Comparison of ENCODE assay signal across 19 mouse cellular contexts in genomic region chr2:92041538-92041937, GRCm38 (mm10). TPM values are rescaled to one million over a fixed set of nuclear protein-coding genes. Genes with fewer than 3 reads are reported as not detected.
A peak's percentile ranks its signal among the peaks of the same experiment; 100 is the strongest.
DNase-seq lines count a peak whose midpoint lies in the region; ATAC-seq and TF ChIP-seq lines count a peak whose summit lies in the region.
"Had no signal": no experiment of that assay in that cellular context is flagged by ENCODE, and none has a peak within 500 bp of the region (broad histone marks: within the 10 kb centered on the region; RNA-seq: fewer than 3 reads in every experiment).

No protein-coding gene starts in this region.

- TF ChIP-seq CTCF in E14TG2a.4 (conservative IDR thresholded peaks at IDR 0.05; ENCODE audit: low read length), result no peak
- no peak for TF ChIP-seq CTCF in intestine, postnatal 0 days (IDR thresholded peaks at IDR 0.05; ENCODE audit: low read depth)

- H3K4me2 ChIP-seq in heart, embryonic 16.5 days (ENCODE audit: low read depth, low read length), result no peak overlapping the region
- no peak overlapping the region for H3K4me2 ChIP-seq in intestine, postnatal 0 days (replicated peaks; ENCODE audit: low read depth)
- H3K4me2 ChIP-seq: forebrain, embryonic 15.5 days; hindbrain, embryonic 13.5 days had no signal

- no peaks in the 10 kb centered on the region for H3K36me3 ChIP-seq in heart, embryonic 16.5 days (ENCODE audit: control insufficient read depth, insufficient read depth)
- H3K36me3 ChIP-seq in heart, embryonic 10.5 days, result no peaks in the 10 kb centered on the region
- H3K36me3 ChIP-seq in E14TG2a.4 (ENCODE audit: insufficient read depth, low read length), result no peaks in the 10 kb centered on the region
- H3K36me3 ChIP-seq in intestine, postnatal 0 days (ENCODE audit: control insufficient read depth, insufficient read depth), result no peaks in the 10 kb centered on the region
- H3K36me3 ChIP-seq: forebrain, embryonic 15.5 days; G1E; hindbrain, embryonic 13.5 days had no signal

- WGBS in heart, embryonic 16.5 days, result 75% methylated on average over 15 of the region's 15 CpGs
- 72% methylated on average over 15 of the region's 15 CpGs for WGBS in heart, embryonic 10.5 days
- 63% methylated on average over 15 of the region's 15 CpGs for WGBS in intestine, postnatal 0 days

- H3K4me3 ChIP-seq in heart, embryonic 16.5 days (ENCODE audit: low read length), result no peak overlapping the region
- H3K4me3 ChIP-seq in heart, embryonic 10.5 days, result no peak overlapping the region
- H3K4me3 ChIP-seq in E14TG2a.4 (replicated peaks; ENCODE audit: low read length), result peak overlapping the region; percentile 62
- no peak overlapping the region for H3K4me3 ChIP-seq in intestine, postnatal 0 days (ENCODE audit: low read depth, low read length)
- H3K4me3 ChIP-seq: forebrain, embryonic 15.5 days; hindbrain, embryonic 13.5 days had no signal

- no peak overlapping the region for H3K27ac ChIP-seq in heart, embryonic 16.5 days (ENCODE audit: low read length)
- H3K27ac ChIP-seq in heart, embryonic 10.5 days, result no peak overlapping the region
- H3K27ac ChIP-seq in intestine, postnatal 0 days (ENCODE audit: low read depth, low read length), result no peak overlapping the region
- H3K27ac ChIP-seq: forebrain, embryonic 15.5 days; hindbrain, embryonic 13.5 days; hindbrain, postnatal 0 days had no signal

- no peaks in the 10 kb centered on the region; the same call in 1 of the 2 replicates for H3K27me3 ChIP-seq in heart, embryonic 16.5 days (ENCODE audit: control insufficient read depth, insufficient read depth, low read length)
- H3K27me3 ChIP-seq in heart, embryonic 10.5 days (ENCODE audit: insufficient read depth, poor library complexity, severe bottlenecking), result no peaks in the 10 kb centered on the region
- peaks cover 25% of the 10 kb centered on the region for H3K27me3 ChIP-seq in E14TG2a.4 (ENCODE audit: insufficient read depth, low read length)
- no peaks in the 10 kb centered on the region for H3K27me3 ChIP-seq in intestine, postnatal 0 days (replicated peaks; ENCODE audit: control insufficient read depth, insufficient read depth, low read length)
- H3K27me3 ChIP-seq: forebrain, embryonic 15.5 days; hindbrain, embryonic 13.5 days had no signal

- DNase-seq in heart, embryonic 10.5 days (ENCODE audit: low spot score), result no peak
- DNase-seq in R1 (ENCODE audit: low read depth, low spot score), result peak; percentile 30
- DNase-seq in left cerebral cortex, postnatal 4 days, result no peak
- DNase-seq: adrenal gland, postnatal 10 days; cerebellum, adult 11-12 months; cerebellum, adult 9-11 months; cerebellum, postnatal 36 days; gastrocnemius, postnatal 25 days; heart, postnatal 14 days; kidney, adult 11 months had no signal

- no peaks in the 10 kb centered on the region for H3K9me3 ChIP-seq in heart, embryonic 16.5 days (replicated peaks; ENCODE audit: control insufficient read depth, low read length)
- no peaks in the 10 kb centered on the region for H3K9me3 ChIP-seq in heart, embryonic 10.5 days
- H3K9me3 ChIP-seq in E14TG2a.4 (ENCODE audit: low read length), result no peaks in the 10 kb centered on the region
- no peaks in the 10 kb centered on the region for H3K9me3 ChIP-seq in intestine, postnatal 0 days (ENCODE audit: control insufficient read depth)
- H3K9me3 ChIP-seq: forebrain, embryonic 15.5 days; G1E; hindbrain, embryonic 13.5 days had no signal

- intact Hi-C loops in left cerebral cortex, postnatal 4 days (cut with DNase I), result no loop called here

- ATAC-seq in heart, embryonic 16.5 days (replicated peaks; ENCODE audit: extremely low read depth, insufficient read depth, low FRiP score), result 0 out of 2 replicates have a peak, but pooled peaks have one; percentile 18
- peak; percentile 22; the same call in 1 of the 2 replicates for ATAC-seq in intestine, postnatal 0 days
- no peak for ATAC-seq in frontal cortex, adult (ENCODE audit: low TSS enrichment)
- ATAC-seq: forebrain, embryonic 15.5 days; hindbrain, postnatal 0 days had no signal

- 0 out of 2 replicates have a peak, but pooled peaks cover 6% of the 10 kb centered on the region for H3K4me1 ChIP-seq in heart, embryonic 16.5 days (ENCODE audit: control insufficient read depth, insufficient read depth, low read length)
- H3K4me1 ChIP-seq in heart, embryonic 10.5 days, result peaks cover 15% of the 10 kb centered on the region; the same call in 1 of the 2 replicates
- H3K4me1 ChIP-seq in E14TG2a.4 (replicated peaks; ENCODE audit: low read depth, low read length), result peaks cover 12% of the 10 kb centered on the region; the same call in 1 of the 2 replicates
- no peaks in the 10 kb centered on the region for H3K4me1 ChIP-seq in intestine, postnatal 0 days (replicated peaks; ENCODE audit: control insufficient read depth, insufficient read depth, low read length)
- H3K4me1 ChIP-seq: forebrain, embryonic 15.5 days; hindbrain, embryonic 13.5 days had no signal

- H3K9ac ChIP-seq in heart, embryonic 16.5 days (ENCODE audit: low read length), result no peak overlapping the region
- H3K9ac ChIP-seq in intestine, postnatal 0 days (ENCODE audit: low read depth, low read length), result no peak overlapping the region
- H3K9ac ChIP-seq: forebrain, embryonic 15.5 days; hindbrain, embryonic 13.5 days had no signal

RNA-seq across cellular contexts. Expression of gene Creb3l1, which starts 17.2 kb away (rescaled TPM):
- 7.2 and 8.4 TPM in 2 replicates for polyA plus RNA-seq in heart, embryonic 16.5 days (2015; fragmentation: Nextera tagmentation; extraction: Ambion mirVana)
- polyA plus RNA-seq in heart, embryonic 10.5 days (2016; fragmentation: Nextera tagmentation; extraction: Ambion mirVana), result 7.2 and 8.6 TPM in 2 replicates
- polyA plus RNA-seq in intestine, postnatal 0 days (2015; fragmentation: Nextera tagmentation; extraction: Ambion mirVana), result 6.8 and 8.4 TPM in 2 replicates
- 10 to 100 TPM; 10.3 to 12.4 TPM for total RNA-seq in left cerebral cortex, postnatal 4 days (2021)
- total RNA-seq: hematopoietic stem cell, adult 5-6 weeks had no signal

RNA-seq across cellular contexts. Expression of gene Phf21a, which starts 51.4 kb away (rescaled TPM):
- 17.1 TPM in 2 replicates for polyA plus RNA-seq in heart, embryonic 16.5 days (2015; fragmentation: Nextera tagmentation; extraction: Ambion mirVana)
- 20.6 and 30.3 TPM in 2 replicates for polyA plus RNA-seq in heart, embryonic 10.5 days (2016; fragmentation: Nextera tagmentation; extraction: Ambion mirVana)
- polyA plus RNA-seq in intestine, postnatal 0 days (2015; fragmentation: Nextera tagmentation; extraction: Ambion mirVana), result 7.4 and 8.0 TPM in 2 replicates
- 100 to 1,000 TPM in 1 of 2 experiments, 10 to 100 TPM in 1; 95.7 to 102 TPM for total RNA-seq in left cerebral cortex, postnatal 4 days (2021)
